In genomic region chr11:60775578-60775977, GRCm38 (mm10) we compare ENCODE assay signal across 1 mouse cellular context.
TF ChIP-seq lines count a peak whose summit lies in the region.

No protein-coding gene starts in this region.

TF ChIP-seq in CH12.LX, 34 proteins besides CTCF, POLR2A, EP300 and RAD21:
- TF ChIP-seq SIN3A (IDR thresholded peaks at IDR 0.05; ENCODE audit: low read length), result no peak
- TF ChIP-seq CHD2 (IDR thresholded peaks at IDR 0.05; ENCODE audit: low read length), result peak; percentile 72
- TF ChIP-seq ELF1 (IDR thresholded peaks at IDR 0.05; ENCODE audit: low read depth, low read length), result peak; percentile 41; the same call in 1 of the 2 replicates
- 0 out of 2 replicates have a peak, but pooled peaks have one; percentile 17 for TF ChIP-seq TBP (conservative IDR thresholded peaks at IDR 0.05; ENCODE audit: low read depth, low read length)
- peak; percentile 41; the same call in 1 of the 2 replicates for TF ChIP-seq TCF12 (IDR thresholded peaks at IDR 0.05; ENCODE audit: low read depth, low read length)
- no peak for TF ChIP-seq UBTF (IDR thresholded peaks at IDR 0.05; ENCODE audit: low read depth, low read length)
- no peak for TF ChIP-seq PAX5 (IDR thresholded peaks at IDR 0.05; ENCODE audit: low read length)
- TF ChIP-seq MXI1 (IDR thresholded peaks at IDR 0.05; ENCODE audit: low read depth, low read length), result no peak
- no peak for TF ChIP-seq MAX (IDR thresholded peaks at IDR 0.05; ENCODE audit: low read length)
- 0 out of 2 replicates have a peak, but pooled peaks have one; percentile 45 for TF ChIP-seq KAT2A (IDR thresholded peaks at IDR 0.05; ENCODE audit: insufficient replicate concordance, low read length)
- TF ChIP-seq ZNF384 (IDR thresholded peaks at IDR 0.05; ENCODE audit: low read depth, low read length), result peak; percentile 59
- TF ChIP-seq CHD1 (IDR thresholded peaks at IDR 0.05; ENCODE audit: low read depth, low read length), result no peak
- TF ChIP-seq SMC3 (IDR thresholded peaks at IDR 0.05; ENCODE audit: low read depth, low read length), result peak; percentile 15; the same call in 1 of the 2 replicates
- peak; percentile 58; the same call in 1 of the 2 replicates for TF ChIP-seq IRF4 (IDR thresholded peaks at IDR 0.05; ENCODE audit: low read depth, low read length)
- TF ChIP-seq ZMIZ1 (IDR thresholded peaks at IDR 0.05; ENCODE audit: low read depth, low read length), result 0 out of 2 replicates have a peak, but pooled peaks have one; percentile 14
- TF ChIP-seq MAZ (IDR thresholded peaks at IDR 0.05; ENCODE audit: low read depth, low read length), result 0 out of 2 replicates have a peak, but pooled peaks have one; percentile 67
- TF ChIP-seq ZC3H11A (IDR thresholded peaks at IDR 0.05; ENCODE audit: low read depth, low read length), result no peak
TF ChIP-seq in CH12.LX: peak in this region for 10.
